Mouse (Mus musculus): ENCODE measurements at regions not wholly inside any gene's neighbourhood (a gene's known extent, or its start where the extent isn't known, plus 50 kb on each side); places are given as distances from the start of the nearest gene placed in this dataset.
A peak's percentile ranks its signal among the peaks of the same experiment; 100 is the strongest.

- Histone ChIP-seq H3K4me3 (no peak overlapping the region), H3K4me1 (no peaks in the 10 kb centered on the region), H3K9me3 (replicated peaks) (no peaks in the 10 kb centered on the region), H3K27ac (no peak overlapping the region), H3K36me3 (ENCODE audit: poor library complexity, severe bottlenecking) (no peaks in the 10 kb centered on the region), H3K27me3 (peaks cover 29% of the 10 kb centered on the region; the same call in 1 of the 2 replicates), H3K4me2 (no peak overlapping the region), H3K9ac (no peak overlapping the region)
- 38% methylated on average over 4 of the region's 4 CpGs for WGBS
- ATAC-seq, result peak; percentile 80
Measured at GRCm38 (mm10) chr1:19973364-19973763, 644.5 kb downstream of the Pkhd1 start.

GRCm38 (mm10) chr1:19973981-19974380 lies 643.9 kb downstream of the Pkhd1 start:
- Histone ChIP-seq H3K9ac (no peak overlapping the region), H3K4me3 (no peak overlapping the region), H3K36me3 (ENCODE audit: poor library complexity, severe bottlenecking) (no peaks in the 10 kb centered on the region), H3K4me1 (no peaks in the 10 kb centered on the region), H3K4me2 (no peak overlapping the region), H3K27me3 (peaks cover 35% of the 10 kb centered on the region; the same call in 1 of the 2 replicates), H3K9me3 (replicated peaks) (no peaks in the 10 kb centered on the region), H3K27ac (no peak overlapping the region)
- 78% methylated on average over 2 of the region's 2 CpGs for WGBS
- ATAC-seq, result no peak

- Histone ChIP-seq H3K9me3 (replicated peaks) (no peaks in the 10 kb centered on the region), H3K4me2 (no peak overlapping the region), H3K27ac (no peak overlapping the region), H3K36me3 (ENCODE audit: poor library complexity, severe bottlenecking) (no peaks in the 10 kb centered on the region), H3K27me3 (peaks cover 38% of the 10 kb centered on the region; the same call in 1 of the 2 replicates), H3K9ac (no peak overlapping the region), H3K4me3 (no peak overlapping the region), H3K4me1 (no peaks in the 10 kb centered on the region)
- no peak for ATAC-seq
Measured at GRCm38 (mm10) chr1:19975436-19975835, 642.4 kb downstream of the Pkhd1 start.

- WGBS, result 6% methylated on average over 1 of the region's 1 CpGs
- peaks cover 5% of the 10 kb centered on the region; the same call in 1 of the 2 replicates for H3K4me1 ChIP-seq
- no peak overlapping the region for H3K9ac ChIP-seq
- no peak overlapping the region for H3K4me2 ChIP-seq
- no peak; the same call in 1 of the 2 replicates for ATAC-seq
- H3K4me3 ChIP-seq, result no peak overlapping the region
- H3K9me3 ChIP-seq (replicated peaks), result no peaks in the 10 kb centered on the region
- H3K27ac ChIP-seq, result no peak overlapping the region
- H3K27me3 ChIP-seq, result peaks cover 41% of the 10 kb centered on the region
- H3K36me3 ChIP-seq (ENCODE audit: poor library complexity, severe bottlenecking), result no peaks in the 10 kb centered on the region
Measured at GRCm38 (mm10) chr1:19981189-19981588, 636.7 kb downstream of the Pkhd1 start.

- no peaks in the 10 kb centered on the region for H3K36me3 ChIP-seq (ENCODE audit: poor library complexity, severe bottlenecking)
- no peak overlapping the region for H3K4me3 ChIP-seq
- peaks cover 5% of the 10 kb centered on the region; the same call in 1 of the 2 replicates for H3K4me1 ChIP-seq
- H3K27me3 ChIP-seq, result peaks cover 37% of the 10 kb centered on the region
- H3K27ac ChIP-seq, result no peak overlapping the region
- no peak for ATAC-seq
- H3K4me2 ChIP-seq, result no peak overlapping the region
- no peaks in the 10 kb centered on the region for H3K9me3 ChIP-seq (replicated peaks)
- 30% methylated on average over 3 of the region's 3 CpGs for WGBS
- H3K9ac ChIP-seq, result no peak overlapping the region
Measured at GRCm38 (mm10) chr1:19982791-19983190, 635.1 kb downstream of the Pkhd1 start.

GRCm38 (mm10) chr1:19983504-19983903 lies 634.4 kb downstream of the Pkhd1 start:
- Histone ChIP-seq H3K27ac (no peak overlapping the region), H3K36me3 (ENCODE audit: poor library complexity, severe bottlenecking) (no peaks in the 10 kb centered on the region), H3K4me1 (peaks cover 5% of the 10 kb centered on the region; the same call in 1 of the 2 replicates), H3K9me3 (replicated peaks) (no peaks in the 10 kb centered on the region), H3K4me2 (no peak overlapping the region), H3K9ac (no peak overlapping the region), H3K4me3 (no peak overlapping the region), H3K27me3 (peaks cover 33% of the 10 kb centered on the region)
- WGBS, result 42% methylated on average over 2 of the region's 2 CpGs
- ATAC-seq, result 0 out of 2 replicates have a peak, but pooled peaks have one; percentile 16

GRCm38 (mm10) chr1:19989921-19990320 lies 627.9 kb downstream of the Pkhd1 start:
- Histone ChIP-seq H3K9me3 (replicated peaks) (no peaks in the 10 kb centered on the region), H3K9ac (no peak overlapping the region), H3K4me3 (no peak overlapping the region), H3K27me3 (peaks cover 9% of the 10 kb centered on the region), H3K36me3 (ENCODE audit: poor library complexity, severe bottlenecking) (no peaks in the 10 kb centered on the region), H3K27ac (no peak overlapping the region), H3K4me1 (no peaks in the 10 kb centered on the region), H3K4me2 (no peak overlapping the region)
- ATAC-seq, result no peak
- WGBS, result 76% methylated on average over 4 of the region's 4 CpGs

All from forebrain, embryonic 13.5 days (tissue).